Mouse (Mus musculus) bone marrow macrophage, adult 2 months (primary cell): ENCODE results near the gene Fbxo36.

Experiments
- CTCF ChIP-seq: IDR thresholded peaks from 2 replicates; pipeline ENCODE4 v1.5.1; 2012; ENCODE audit warnings: low read depth, mild to moderate bottlenecking, low read length, moderate library complexity
- POLR2A ChIP-seq: IDR thresholded peaks from 2 replicates; pipeline ENCODE4 v1.6.1; 2012; ENCODE audit warnings: mild to moderate bottlenecking, low read depth, low read length, borderline replicate concordance

DNA sequence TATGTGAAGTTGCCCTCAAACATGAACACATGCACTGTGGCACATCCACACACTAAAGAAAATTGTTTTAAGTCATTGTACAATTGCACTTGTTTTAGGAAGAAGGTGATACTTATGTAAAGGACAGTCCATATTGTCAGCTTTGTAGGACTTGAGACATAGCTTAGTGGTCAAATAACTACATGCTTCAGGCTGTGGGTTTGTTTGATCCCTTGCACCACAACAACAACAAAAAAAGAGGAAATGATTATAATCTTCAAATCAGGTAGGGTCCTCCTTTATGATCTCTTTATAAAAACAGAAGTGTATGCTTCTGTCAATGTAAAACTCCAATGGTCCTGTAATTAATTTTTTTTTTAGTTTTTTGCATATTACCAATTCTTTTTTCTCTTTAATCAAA is 40.5 kb upstream of the Fbxo36 start:
- TF ChIP-seq CTCF, result no peak
- no peak for TF ChIP-seq POLR2A
